Mouse (Mus musculus) heart, embryonic 15.5 days (tissue): ENCODE measurements around the gene Fam131a. TPM values are rescaled to one million over a fixed set of nuclear protein-coding genes. Genes with fewer than 3 reads are reported as not detected.

Experiments
- ATAC-seq: fragments of 200-750 bp; cut with Nextera tagmentation; replicated peaks from 2 replicates; pipeline ENCODE4 v1.8.0; 2017; ENCODE audit warnings: low read depth, moderate TSS enrichment; ENCODE audit not compliant: insufficient number of reproducible peaks, insufficient read depth, low FRiP score
- H3K27ac ChIP-seq: fragments of 300-500 bp; sonication (generic); 2 replicates; pipeline ENCODE4 v1.5.1; 2015; ENCODE audit warnings: mild to moderate bottlenecking, inconsistent platforms
- H3K27me3 ChIP-seq: fragments of 300-500 bp; sonication (generic); 2 replicates; pipeline ENCODE4 v1.6.1; 2015; ENCODE audit warnings: inconsistent platforms
- H3K36me3 ChIP-seq: fragments of 300-500 bp; sonication (generic); 2 replicates; pipeline ENCODE4 v1.6.1; 2015; ENCODE audit warnings: mild to moderate bottlenecking, inconsistent platforms
- H3K4me1 ChIP-seq: fragments of 300-500 bp; sonication (generic); replicated peaks from 2 replicates; pipeline ENCODE4 v1.6.1; 2015; ENCODE audit warnings: inconsistent platforms
- H3K4me2 ChIP-seq: fragments of 300-500 bp; sonication (generic); 2 replicates; pipeline ENCODE4 v1.6.1; 2015; ENCODE audit warnings: inconsistent platforms, mild to moderate bottlenecking, moderate library complexity
- H3K4me3 ChIP-seq: fragments of 300-500 bp; sonication (generic); 2 replicates; pipeline ENCODE4 v1.5.1; 2015; ENCODE audit warnings: mild to moderate bottlenecking, inconsistent platforms
- H3K9ac ChIP-seq: fragments of 300-500 bp; sonication (generic); 2 replicates; pipeline ENCODE4 v1.6.1; 2015; ENCODE audit warnings: mild to moderate bottlenecking, inconsistent platforms
- H3K9me3 ChIP-seq: fragments of 300-500 bp; sonication (generic); replicated peaks from 2 replicates; pipeline ENCODE4 v1.6.1; 2016; ENCODE audit warnings: inconsistent platforms
- WGBS: fragments of 180-500 bp; shearing (Covaris S2); methylation state at CpG from one replicate; pipeline ENCODE4 v1.1.7; 2015; ENCODE audit warnings: mixed read lengths; 5-methylcytosine and 5-hydroxymethylcytosine counted together
- polyA plus RNA-seq: library from polyadenylated mRNA; unstranded; fragments of >200 nt; fragmentation: Nextera tagmentation; extraction: Ambion mirVana; gene quantifications from 2 replicates; pipeline ENCODE4 v1.2.1, GENCODE M21; 2015

The Fam131a gene
- polyA plus RNA-seq, 1 experiment from 2014 or later: 7.1 TPM

DNA sequence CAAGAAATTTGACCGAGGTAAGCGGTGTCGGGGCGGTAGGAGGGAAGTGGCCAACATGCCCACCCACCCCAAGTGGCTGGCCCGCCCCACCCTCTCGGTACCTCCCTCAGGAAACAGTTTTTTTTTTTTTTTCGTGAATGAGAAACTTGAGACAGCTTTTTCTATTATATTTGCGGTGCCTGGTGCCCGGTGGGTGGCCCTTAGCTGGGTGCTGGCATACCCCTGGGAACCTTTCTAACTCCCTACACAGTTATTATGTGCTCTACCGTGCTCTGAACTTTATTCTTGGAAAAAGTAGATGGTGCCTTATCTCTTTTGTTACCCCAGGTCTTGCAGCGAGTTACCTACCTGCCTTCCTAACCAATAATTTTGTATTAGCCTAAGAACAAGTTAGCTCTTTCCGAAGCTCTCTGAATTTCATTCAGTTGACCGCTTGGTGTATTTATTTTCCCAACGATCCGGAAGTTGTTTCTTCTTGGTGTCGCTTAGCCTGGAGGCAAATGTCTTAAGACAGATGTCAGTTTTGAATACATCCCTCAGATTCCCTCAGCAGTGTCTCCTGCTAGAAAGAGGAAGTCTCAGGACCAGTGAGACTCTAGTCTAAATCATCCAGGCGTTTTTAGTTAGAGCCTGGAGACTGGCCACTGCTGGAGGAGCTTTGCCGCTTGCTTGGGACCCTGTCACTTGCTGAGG, 25.1 kb downstream of the Fam131a start:
- no peaks in the 10 kb centered on the region for H3K9me3 ChIP-seq
- peaks cover 33% of the 10 kb centered on the region for H3K4me1 ChIP-seq
- ATAC-seq: peak; percentile 7; the same call in 1 of the 2 replicates
- H3K27me3 ChIP-seq: no peaks in the 10 kb centered on the region
- H3K4me2 ChIP-seq: peak overlapping the region; percentile 97
- peak overlapping the region; percentile 93 for H3K27ac ChIP-seq
- H3K9ac ChIP-seq: peak overlapping the region; percentile 83
- peaks cover 9% of the 10 kb centered on the region; the same call in 1 of the 2 replicates for H3K36me3 ChIP-seq
- WGBS: 2% methylated on average over 18 of the region's 18 CpGs
- peak overlapping the region; percentile 88 for H3K4me3 ChIP-seq

DNA sequence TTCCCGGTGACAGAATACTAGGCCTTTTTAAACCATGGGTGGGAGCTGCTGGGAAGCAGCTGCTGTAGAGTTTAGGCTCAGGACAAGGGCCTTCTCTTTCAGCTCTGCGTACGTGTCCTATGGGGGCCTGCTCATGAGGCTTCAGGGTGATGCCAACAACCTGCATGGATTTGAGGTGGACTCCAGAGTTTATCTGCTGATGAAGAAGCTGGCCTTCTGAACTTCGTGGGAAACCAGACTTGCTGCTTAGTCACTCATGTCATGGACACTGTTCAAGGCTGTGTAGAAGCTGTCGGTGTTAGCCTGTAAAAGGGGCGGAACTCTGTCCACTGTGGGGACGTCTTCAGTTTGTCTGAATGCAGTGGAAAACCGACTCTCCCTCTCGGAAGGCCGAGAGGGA, 28.8 kb downstream of the Fam131a start:
- Histone ChIP-seq H3K4me1 (peaks cover 10% of the 10 kb centered on the region), H3K27me3 (peaks cover 11% of the 10 kb centered on the region), H3K4me3 (no peak overlapping the region), H3K9ac (no peak overlapping the region), H3K9me3 (no peaks in the 10 kb centered on the region), H3K27ac (no peak overlapping the region), H3K36me3 (peaks cover 9% of the 10 kb centered on the region; the same call in 1 of the 2 replicates), H3K4me2 (no peak overlapping the region)
- no peak for ATAC-seq
- WGBS: 80% methylated on average over 10 of the region's 10 CpGs

GRCm38 (mm10) chr16:20722736-20723135, 29.7 kb downstream of the Fam131a start:
- WGBS: 52% methylated on average over 4 of the region's 4 CpGs

DNA sequence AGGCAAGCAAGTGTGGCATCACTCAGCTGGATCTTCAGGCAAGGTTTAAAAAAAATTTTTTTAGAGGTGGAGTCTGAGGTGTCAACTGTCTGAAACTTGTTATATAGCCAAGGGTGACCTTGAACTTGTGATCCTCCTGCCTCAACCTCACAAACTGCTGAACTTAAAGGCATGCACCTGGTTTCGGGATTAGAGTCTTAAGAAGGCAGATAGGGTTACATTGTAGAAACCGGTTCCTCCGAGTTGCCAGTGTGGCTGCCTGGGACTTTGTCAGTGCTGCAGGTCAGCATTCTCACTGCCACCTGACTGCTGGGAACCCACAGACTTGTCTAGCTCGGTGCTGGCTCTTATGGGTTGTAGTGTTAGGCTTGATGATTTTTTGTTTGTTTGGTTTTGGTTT, 30.2 kb downstream of the Fam131a start:
- peaks cover 9% of the 10 kb centered on the region; the same call in 1 of the 2 replicates for H3K36me3 ChIP-seq
- peaks cover 15% of the 10 kb centered on the region for H3K27me3 ChIP-seq
- peaks cover 6% of the 10 kb centered on the region for H3K4me1 ChIP-seq
- H3K9ac ChIP-seq: no peak overlapping the region
- no peak overlapping the region for H3K27ac ChIP-seq
- no peaks in the 10 kb centered on the region for H3K9me3 ChIP-seq
- ATAC-seq: no peak
- WGBS: 58% methylated on average over 4 of the region's 4 CpGs
- no peak overlapping the region for H3K4me2 ChIP-seq
- H3K4me3 ChIP-seq: no peak overlapping the region

More at GRCm38 (mm10) chr16:20722736-20723135, 29.7 kb downstream of the Fam131a start:
- H3K4me1 ChIP-seq: peaks cover 6% of the 10 kb centered on the region
- H3K36me3 ChIP-seq: peaks cover 9% of the 10 kb centered on the region; the same call in 1 of the 2 replicates
- no peak for ATAC-seq
- no peak overlapping the region for H3K27ac ChIP-seq
- no peak overlapping the region for H3K9ac ChIP-seq
- H3K27me3 ChIP-seq: peaks cover 15% of the 10 kb centered on the region
- no peak overlapping the region for H3K4me2 ChIP-seq
- no peaks in the 10 kb centered on the region for H3K9me3 ChIP-seq
- H3K4me3 ChIP-seq: no peak overlapping the region

DNA sequence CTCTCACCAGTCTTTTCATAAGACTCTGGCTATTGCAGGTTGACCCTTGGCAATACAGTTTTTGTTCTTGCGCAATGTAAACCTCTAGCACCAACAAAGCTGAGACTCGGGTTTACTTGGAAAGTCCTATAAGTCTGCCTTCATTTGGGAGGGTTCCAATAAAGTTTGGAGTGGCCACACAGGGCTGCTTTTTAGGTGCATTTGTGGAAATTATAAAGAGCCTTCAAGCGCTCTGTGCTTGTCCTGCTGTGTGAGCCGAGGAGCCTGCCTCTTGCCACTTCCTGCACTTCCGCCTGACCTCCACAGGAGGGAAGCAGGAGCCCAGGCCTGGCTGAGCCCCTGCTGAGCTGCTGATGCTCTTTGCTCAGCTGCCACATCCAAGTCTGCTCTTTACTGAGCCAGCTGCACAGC, 31.3 kb downstream of the Fam131a start:
- Histone ChIP-seq H3K4me3 (no peak overlapping the region), H3K36me3 (peaks cover 9% of the 10 kb centered on the region; the same call in 1 of the 2 replicates), H3K9me3 (no peaks in the 10 kb centered on the region), H3K4me2 (no peak overlapping the region), H3K27ac (no peak overlapping the region), H3K4me1 (no peaks in the 10 kb centered on the region), H3K9ac (no peak overlapping the region), H3K27me3 (peaks cover 15% of the 10 kb centered on the region)
- WGBS: 29% methylated on average over 5 of the region's 5 CpGs
- ATAC-seq: peak; percentile 35; the same call in 1 of the 2 replicates

DNA sequence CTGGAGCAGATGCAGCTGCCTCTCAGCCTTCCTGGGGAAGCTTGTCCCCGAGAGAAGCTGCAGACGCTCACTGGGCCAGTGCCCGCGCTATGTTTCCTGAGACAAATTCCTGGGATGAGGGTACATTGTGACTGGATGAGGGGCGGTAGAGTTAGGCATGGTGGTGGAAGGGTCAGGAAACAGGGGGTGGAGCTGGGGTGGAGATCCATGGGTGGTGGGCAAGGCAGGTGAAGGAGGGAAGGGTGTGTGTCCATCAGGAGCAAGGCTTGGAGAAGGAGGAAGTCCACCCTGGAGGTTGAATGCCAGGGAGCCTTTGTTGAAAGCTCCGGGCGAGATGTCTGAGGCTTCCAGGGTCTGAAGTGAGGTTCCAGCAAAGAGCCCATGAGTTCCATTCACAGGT, 32.3 kb downstream of the Fam131a start:
- no peak overlapping the region for H3K4me2 ChIP-seq

DNA sequence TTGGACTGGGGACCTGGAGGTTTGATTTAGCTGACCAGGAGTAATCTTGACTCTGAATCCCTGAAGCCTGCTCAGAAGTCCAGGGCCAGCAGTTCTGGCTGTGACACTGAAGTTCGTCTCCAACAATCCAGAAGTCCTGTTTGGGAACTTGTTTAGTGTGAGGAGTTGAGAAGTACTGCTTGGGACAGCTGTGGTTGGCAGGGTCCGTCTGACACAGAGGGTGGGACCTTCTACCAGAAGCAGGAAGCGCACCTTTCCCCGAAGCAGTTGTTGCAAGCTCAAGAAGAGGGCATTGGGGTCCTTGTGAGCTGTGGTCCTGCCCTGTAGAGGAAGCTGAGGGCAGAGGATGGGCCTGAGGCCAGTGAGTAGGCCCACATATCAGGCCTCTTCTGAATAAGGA, 32.7 kb downstream of the Fam131a start:
- no peak overlapping the region for H3K27ac ChIP-seq
- peaks cover under 1% of the 10 kb centered on the region; the same call in 1 of the 2 replicates for H3K36me3 ChIP-seq
- no peaks in the 10 kb centered on the region for H3K4me1 ChIP-seq
- H3K27me3 ChIP-seq: peaks cover 20% of the 10 kb centered on the region
- H3K4me3 ChIP-seq: no peak overlapping the region
- no peaks in the 10 kb centered on the region for H3K9me3 ChIP-seq
- ATAC-seq: no peak
- H3K9ac ChIP-seq: no peak overlapping the region
- WGBS: 68% methylated on average over 4 of the region's 4 CpGs
- no peak overlapping the region for H3K4me2 ChIP-seq

More for the DNA sequence above, 32.3 kb downstream of the Fam131a start:
- H3K9ac ChIP-seq: no peak overlapping the region
- peaks cover 5% of the 10 kb centered on the region; the same call in 1 of the 2 replicates for H3K36me3 ChIP-seq
- H3K9me3 ChIP-seq: no peaks in the 10 kb centered on the region
- 70% methylated on average over 7 of the region's 7 CpGs for WGBS
- ATAC-seq: no peak
- H3K27ac ChIP-seq: no peak overlapping the region
- peaks cover 16% of the 10 kb centered on the region for H3K27me3 ChIP-seq
- H3K4me1 ChIP-seq: no peaks in the 10 kb centered on the region
- H3K4me3 ChIP-seq: no peak overlapping the region

DNA sequence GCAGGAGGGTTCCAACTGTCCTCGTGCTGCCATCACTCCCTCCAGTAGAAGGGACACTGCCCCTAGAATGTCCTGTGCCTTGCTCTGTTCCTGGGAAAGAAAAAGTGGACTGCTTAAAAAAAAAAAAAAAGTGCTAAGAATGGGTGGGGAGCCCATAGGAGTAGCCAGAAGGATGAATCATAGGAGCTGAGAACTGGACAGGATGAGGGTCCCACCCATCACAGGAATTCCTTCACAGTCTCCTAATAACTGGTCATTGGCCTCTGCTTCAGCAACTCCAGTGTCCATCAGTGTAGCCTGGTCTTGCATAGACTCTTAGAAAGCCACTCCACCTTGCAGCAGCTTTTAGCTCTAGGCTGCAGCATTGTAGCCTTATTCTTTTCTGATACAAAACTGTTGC, 33.3 kb downstream of the Fam131a start:
- 54% methylated on average over 1 of the region's 1 CpGs for WGBS
- H3K27me3 ChIP-seq: peaks cover 24% of the 10 kb centered on the region
- ATAC-seq: no peak
- H3K4me3 ChIP-seq: no peak overlapping the region
- H3K27ac ChIP-seq: no peak overlapping the region
- H3K4me1 ChIP-seq: no peaks in the 10 kb centered on the region
- H3K36me3 ChIP-seq: no peaks in the 10 kb centered on the region; the same call in 1 of the 2 replicates
- no peak overlapping the region for H3K4me2 ChIP-seq
- H3K9ac ChIP-seq: no peak overlapping the region
- no peaks in the 10 kb centered on the region for H3K9me3 ChIP-seq

DNA sequence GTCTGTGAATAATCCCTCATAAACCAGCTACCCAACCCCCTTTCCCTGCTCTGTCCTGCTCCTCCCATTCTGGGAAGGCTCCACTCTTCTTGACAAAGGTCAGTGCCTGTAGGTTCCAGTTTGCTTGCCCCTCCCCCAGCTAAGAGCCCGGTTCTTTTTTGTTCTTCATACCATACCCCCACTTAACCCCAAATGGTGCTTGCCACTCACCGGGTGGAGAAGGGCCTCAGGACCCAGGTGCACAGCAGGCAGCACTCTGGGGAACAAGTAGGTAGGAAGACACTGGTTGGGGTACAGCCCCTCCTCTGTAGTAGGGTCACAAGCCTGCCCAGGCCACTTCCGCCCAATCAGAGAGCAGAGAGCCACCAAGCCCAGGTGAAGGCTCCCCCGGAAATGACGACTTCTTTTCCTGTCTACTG, 37.3 kb downstream of the Fam131a start:
- no peak for ATAC-seq
- Histone ChIP-seq H3K36me3 (no peaks in the 10 kb centered on the region), H3K27me3 (peaks cover 54% of the 10 kb centered on the region), H3K9ac (no peak overlapping the region), H3K4me2 (no peak overlapping the region), H3K9me3 (no peaks in the 10 kb centered on the region), H3K4me3 (no peak overlapping the region), H3K27ac (no peak overlapping the region), H3K4me1 (peaks cover 25% of the 10 kb centered on the region)
- 32% methylated on average over 5 of the region's 5 CpGs for WGBS

- Histone ChIP-seq H3K27me3 (peaks cover 62% of the 10 kb centered on the region), H3K9ac (no peak overlapping the region), H3K27ac (no peak overlapping the region), H3K4me1 (peaks cover 25% of the 10 kb centered on the region), H3K4me2 (peak overlapping the region; percentile 99; the same call in 1 of the 2 replicates), H3K36me3 (no peaks in the 10 kb centered on the region), H3K4me3 (no peak overlapping the region), H3K9me3 (no peaks in the 10 kb centered on the region)
- ATAC-seq: no peak
- WGBS: 62% methylated on average over 5 of the region's 5 CpGs
Observed at GRCm38 (mm10) chr16:20731688-20732087, 38.6 kb downstream of the Fam131a start.

DNA sequence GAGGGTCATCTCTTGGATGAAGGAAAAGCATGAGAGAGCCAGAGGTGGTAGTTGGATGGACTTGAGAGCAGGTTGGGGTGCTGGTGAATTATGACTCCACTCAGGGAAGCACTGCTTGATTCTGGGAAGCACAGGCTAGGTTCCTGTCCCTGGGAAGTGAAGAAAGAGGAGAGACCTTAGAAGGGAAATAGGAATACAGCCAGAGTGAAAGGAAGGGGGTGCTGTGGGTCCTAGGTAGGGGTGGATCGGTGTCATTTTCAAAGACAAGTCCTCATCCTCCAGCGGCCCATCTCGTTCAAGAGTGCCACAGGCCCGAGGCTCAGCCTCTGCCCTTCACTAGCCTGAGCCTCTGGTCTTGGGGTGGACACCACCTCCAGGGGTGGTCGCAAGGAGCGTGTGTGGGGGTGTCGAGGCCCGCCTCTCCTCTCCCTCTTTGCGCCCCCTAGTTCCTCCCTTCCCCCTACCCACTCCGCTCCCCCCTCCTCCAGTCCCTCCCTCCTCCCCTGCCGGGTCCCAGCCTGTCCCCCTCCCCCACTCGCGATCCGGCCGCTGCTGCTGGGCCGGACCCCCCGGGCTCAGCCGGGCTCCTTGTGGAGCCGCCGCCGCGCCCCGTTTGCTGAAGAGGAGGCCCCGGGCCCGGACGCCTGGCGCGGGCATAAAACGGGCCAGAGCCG, 39.3 kb downstream of the Fam131a start:
- H3K4me2 ChIP-seq: peak overlapping the region; percentile 99
- peaks cover 60% of the 10 kb centered on the region for H3K27me3 ChIP-seq
- H3K27ac ChIP-seq: no peak overlapping the region
- 2% methylated on average over 25 of the region's 30 CpGs for WGBS
- H3K36me3 ChIP-seq: no peaks in the 10 kb centered on the region
- ATAC-seq: 0 out of 2 replicates have a peak, but pooled peaks have one; percentile 25
- peak overlapping the region; percentile 69 for H3K4me3 ChIP-seq
- peak overlapping the region; percentile 70 for H3K9ac ChIP-seq
- peaks cover 25% of the 10 kb centered on the region for H3K4me1 ChIP-seq
- no peaks in the 10 kb centered on the region for H3K9me3 ChIP-seq
